Mouse (Mus musculus) lung, postnatal 0 days (tissue): ENCODE measurements around the gene Bcl2. TPM values are rescaled to one million over a fixed set of nuclear protein-coding genes. Genes with fewer than 3 reads are reported as not detected.
A peak's percentile ranks its signal among the peaks of the same experiment; 100 is the strongest.

Source experiments
- ATAC-seq: fragments of 200-750 bp; cut with Nextera tagmentation; 2 replicates; pipeline ENCODE4 v1.8.0; 2017; ENCODE audit warnings: moderate library complexity
- DNase-seq: peaks from one replicate; pipeline ENCODE4 v3.0.0-alpha.2; 2016; ENCODE audit warnings: low spot score
- H3K27ac ChIP-seq: fragments of 300-500 bp; sonication (generic); 2 replicates; pipeline ENCODE4 v1.5.1; 2014; ENCODE audit warnings: antibody characterized with exemption, mild to moderate bottlenecking, low read length, mixed read lengths
- H3K27me3 ChIP-seq: fragments of 300-500 bp; sonication (generic); replicated peaks from 2 replicates; pipeline ENCODE4 v1.6.1; 2014; ENCODE audit warnings: low read length, mixed read lengths; ENCODE audit not compliant: insufficient read depth
- H3K36me3 ChIP-seq: fragments of 300-500 bp; sonication (generic); 2 replicates; pipeline ENCODE4 v1.6.1; 2014; ENCODE audit warnings: low read length, mixed read lengths; ENCODE audit not compliant: insufficient read depth
- H3K4me1 ChIP-seq: fragments of 300-500 bp; sonication (generic); 2 replicates; pipeline ENCODE4 v1.6.1; 2014; ENCODE audit warnings: antibody characterized with exemption, low read depth, low read length, mixed read lengths; ENCODE audit not compliant: insufficient read depth
- H3K4me2 ChIP-seq: fragments of 300-500 bp; sonication (generic); replicated peaks from 2 replicates; pipeline ENCODE4 v1.6.1; 2014; ENCODE audit warnings: low read depth, mild to moderate bottlenecking, low read length, moderate library complexity, mixed read lengths
- H3K4me3 ChIP-seq: fragments of 300-500 bp; sonication (generic); 2 replicates; pipeline ENCODE4 v1.5.1; 2014; ENCODE audit warnings: low read depth, low read length
- H3K9ac ChIP-seq: fragments of 300-500 bp; sonication (generic); replicated peaks from 2 replicates; pipeline ENCODE4 v1.6.1; 2014; ENCODE audit warnings: low read depth, mild to moderate bottlenecking
- H3K9me3 ChIP-seq: fragments of 300-500 bp; sonication (generic); 2 replicates; pipeline ENCODE4 v1.6.1; 2016; ENCODE audit warnings: low read length, mixed read lengths
- CTCF ChIP-seq: IDR thresholded peaks from 2 replicates; pipeline ENCODE4 v1.5.1; 2016; ENCODE audit warnings: antibody characterized with exemption, mild to moderate bottlenecking
- EP300 ChIP-seq: IDR thresholded peaks from 2 replicates; pipeline ENCODE4 v1.6.1; 2016; ENCODE audit warnings: antibody characterized with exemption, mild to moderate bottlenecking, control low read depth
- WGBS: fragments of 180-500 bp; shearing (Covaris S2); extraction: QIAGEN DNeasy Blood & Tissue Kit; methylation state at CpG from one replicate; pipeline ENCODE4 v1.1.7; 2014; 5-methylcytosine and 5-hydroxymethylcytosine counted together
- polyA plus RNA-seq: library from polyadenylated mRNA; unstranded; fragments of >200 nt; fragmentation: Nextera tagmentation; extraction: Ambion mirVana; gene quantifications from 2 replicates; pipeline ENCODE4 v1.2.1, GENCODE M21; 2015

The Bcl2 gene
- polyA plus RNA-seq, 1 experiment from 2014 or later, result 5.7 TPM

GRCm38 (mm10) chr1:106647336-106647735, 66.7 kb downstream of the Bcl2 start:
- H3K9ac ChIP-seq, result no peak overlapping the region
- no peaks in the 10 kb centered on the region for H3K27me3 ChIP-seq
- no peak overlapping the region for H3K4me2 ChIP-seq
- 77% methylated on average over 3 of the region's 3 CpGs for WGBS
- no peak overlapping the region for H3K27ac ChIP-seq
- DNase-seq, result no peak
- no peak for TF ChIP-seq CTCF
- TF ChIP-seq EP300, result no peak
- no peak for ATAC-seq
- no peak overlapping the region for H3K4me3 ChIP-seq
- H3K36me3 ChIP-seq, result no peaks in the 10 kb centered on the region
- H3K9me3 ChIP-seq, result no peaks in the 10 kb centered on the region
- H3K4me1 ChIP-seq, result no peaks in the 10 kb centered on the region

GRCm38 (mm10) chr1:106644566-106644965, 69.5 kb downstream of the Bcl2 start:
- ATAC-seq, result no peak
- no peaks in the 10 kb centered on the region for H3K9me3 ChIP-seq
- H3K4me1 ChIP-seq, result no peaks in the 10 kb centered on the region
- no peak overlapping the region for H3K27ac ChIP-seq
- 83% methylated on average over 4 of the region's 4 CpGs for WGBS
- H3K4me3 ChIP-seq, result no peak overlapping the region
- no peaks in the 10 kb centered on the region for H3K27me3 ChIP-seq
- no peak overlapping the region for H3K9ac ChIP-seq
- TF ChIP-seq EP300 (no peak), CTCF (no peak)
- no peak for DNase-seq
- H3K36me3 ChIP-seq, result no peaks in the 10 kb centered on the region
- H3K4me2 ChIP-seq, result no peak overlapping the region

GRCm38 (mm10) chr1:106643527-106643926, 70.5 kb downstream of the Bcl2 start:
- Histone ChIP-seq H3K9me3 (no peaks in the 10 kb centered on the region), H3K4me3 (no peak overlapping the region), H3K27me3 (no peaks in the 10 kb centered on the region), H3K27ac (no peak overlapping the region), H3K4me1 (no peaks in the 10 kb centered on the region), H3K9ac (no peak overlapping the region), H3K36me3 (no peaks in the 10 kb centered on the region), H3K4me2 (no peak overlapping the region)
- TF ChIP-seq CTCF (no peak), EP300 (no peak)
- ATAC-seq (no peak), DNase-seq (no peak)
- WGBS, result 52% methylated on average over 3 of the region's 3 CpGs

- TF ChIP-seq EP300 (peak; percentile 47; the same call in 1 of the 2 replicates), CTCF (no peak)
- Histone ChIP-seq H3K9me3 (no peaks in the 10 kb centered on the region), H3K4me1 (no peaks in the 10 kb centered on the region), H3K27me3 (no peaks in the 10 kb centered on the region), H3K4me2 (no peak overlapping the region), H3K9ac (no peak overlapping the region), H3K4me3 (no peak overlapping the region), H3K36me3 (no peaks in the 10 kb centered on the region), H3K27ac (0 out of 2 replicates have a peak overlapping the region, but pooled peaks have one; percentile 16)
- ATAC-seq, result peak; percentile 52
- WGBS, result 74% methylated on average over 1 of the region's 1 CpGs
- peak; percentile 82 for DNase-seq
Observed at GRCm38 (mm10) chr1:106640577-106640976, 73.5 kb downstream of the Bcl2 start.

GRCm38 (mm10) chr1:106637705-106638104, 76.4 kb downstream of the Bcl2 start:
- Histone ChIP-seq H3K36me3 (no peaks in the 10 kb centered on the region), H3K27ac (no peak overlapping the region), H3K27me3 (no peaks in the 10 kb centered on the region), H3K4me3 (no peak overlapping the region), H3K9ac (no peak overlapping the region), H3K9me3 (no peaks in the 10 kb centered on the region), H3K4me2 (no peak overlapping the region), H3K4me1 (no peaks in the 10 kb centered on the region)
- no peak for DNase-seq
- no peak for TF ChIP-seq EP300
- no peak for TF ChIP-seq CTCF
- no peak for ATAC-seq
- WGBS, result 95% methylated on average over 11 of the region's 11 CpGs

GRCm38 (mm10) chr1:106636714-106637113, 77.4 kb downstream of the Bcl2 start:
- WGBS, result 12% methylated on average over 2 of the region's 2 CpGs
- Histone ChIP-seq H3K27ac (peak overlapping the region; percentile 40; the same call in 1 of the 2 replicates), H3K9me3 (no peaks in the 10 kb centered on the region), H3K9ac (no peak overlapping the region), H3K4me3 (no peak overlapping the region), H3K36me3 (no peaks in the 10 kb centered on the region), H3K4me1 (no peaks in the 10 kb centered on the region), H3K4me2 (no peak overlapping the region), H3K27me3 (no peaks in the 10 kb centered on the region)
- peak; percentile 46 for ATAC-seq
- TF ChIP-seq CTCF, result no peak
- no peak for TF ChIP-seq EP300
- peak; percentile 73 for DNase-seq

GRCm38 (mm10) chr1:106633207-106633606, 80.9 kb downstream of the Bcl2 start:
- no peak for TF ChIP-seq CTCF
- no peak for TF ChIP-seq EP300
- Histone ChIP-seq H3K4me1 (peaks cover 11% of the 10 kb centered on the region; the same call in 1 of the 2 replicates), H3K9ac (no peak overlapping the region), H3K27ac (no peak overlapping the region), H3K36me3 (no peaks in the 10 kb centered on the region), H3K4me3 (no peak overlapping the region), H3K4me2 (no peak overlapping the region), H3K9me3 (no peaks in the 10 kb centered on the region), H3K27me3 (no peaks in the 10 kb centered on the region)
- ATAC-seq, result no peak
- WGBS, result 36% methylated on average over 3 of the region's 3 CpGs
- DNase-seq, result no peak
